Mouse (Mus musculus): ENCODE measurements around the gene Rpusd2. TPM values are rescaled to one million over a fixed set of nuclear protein-coding genes. Genes with fewer than 3 reads are reported as not detected.

The Rpusd2 gene
- 5.7 and 7.0 TPM in 2 replicates for polyA plus RNA-seq (2014; fragmentation: Nextera tagmentation; extraction: Ambion mirVana)

DNA sequence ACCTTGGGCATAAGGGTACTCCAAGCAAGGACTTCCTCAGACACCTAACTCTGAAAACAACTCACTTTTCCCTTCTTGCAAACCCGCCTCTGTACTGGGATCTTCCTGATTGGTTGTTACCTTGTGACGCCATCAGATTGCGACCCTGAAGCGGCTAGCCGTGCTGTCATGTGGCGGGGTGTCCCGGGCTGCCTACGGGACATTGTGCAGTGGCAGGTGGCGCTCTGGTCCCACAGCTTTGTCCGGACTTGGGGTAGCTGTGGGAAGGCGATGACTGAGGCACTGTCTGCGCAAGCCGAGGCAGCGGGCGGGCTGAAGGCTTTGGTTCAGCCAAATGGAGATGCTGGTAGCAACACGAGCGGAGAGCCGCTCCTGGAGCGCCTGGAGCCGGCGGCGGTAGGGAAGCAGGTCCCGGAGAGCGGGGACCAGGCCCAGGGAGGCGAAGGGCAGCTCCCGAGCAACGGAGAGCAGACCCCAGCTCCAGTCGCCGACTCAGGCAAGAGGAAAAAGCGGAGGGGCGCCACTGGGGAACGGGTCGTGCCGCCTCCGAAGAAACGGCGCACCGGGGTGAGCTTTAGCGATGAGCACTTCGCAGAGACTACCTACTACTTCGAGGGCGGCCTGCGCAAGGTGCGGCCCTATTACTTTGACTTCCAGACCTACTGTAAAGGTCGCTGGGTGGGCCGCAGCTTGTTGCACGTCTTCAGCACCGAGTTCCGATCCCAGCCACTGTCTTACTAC is at the start of gene Rpusd2:
Gene Rpusd2, plus strand, starts transcription at position 135 of the 741 bp plus-strand sequence.
- peak within 1 kb of the TSS; percentile 50 for H3K4me2 ChIP-seq (ENCODE audit: low read depth)
- no peaks in the 10 kb centered on the region for H3K9me3 ChIP-seq (ENCODE audit: control insufficient read depth, low read length)
- H3K4me3 ChIP-seq (ENCODE audit: low read depth, low read length) = peak within 1 kb of the TSS; percentile 74
- H3K27ac ChIP-seq (ENCODE audit: low read depth, low read length) = peak within 1 kb of the TSS; percentile 85
- H3K4me1 ChIP-seq (ENCODE audit: control insufficient read depth, insufficient read depth, low read length) = peaks cover 5% of the 10 kb centered on the region; the same call in 1 of the 2 replicates
- H3K9ac ChIP-seq (ENCODE audit: low read length) = peak within 1 kb of the TSS; percentile 85
- DNase-seq (ENCODE audit: low spot score) (peak; percentile 93), ATAC-seq (ENCODE audit: insufficient read depth, low FRiP score, low TSS enrichment) (peak; percentile 96)
- peaks cover 8% of the 10 kb centered on the region for H3K36me3 ChIP-seq (ENCODE audit: control insufficient read depth, insufficient read depth, low read length)
- WGBS = under 1% methylated on average over 49 of the region's 49 CpGs
- no peaks in the 10 kb centered on the region for H3K27me3 ChIP-seq (ENCODE audit: control insufficient read depth, insufficient read depth, low read length)

DNA sequence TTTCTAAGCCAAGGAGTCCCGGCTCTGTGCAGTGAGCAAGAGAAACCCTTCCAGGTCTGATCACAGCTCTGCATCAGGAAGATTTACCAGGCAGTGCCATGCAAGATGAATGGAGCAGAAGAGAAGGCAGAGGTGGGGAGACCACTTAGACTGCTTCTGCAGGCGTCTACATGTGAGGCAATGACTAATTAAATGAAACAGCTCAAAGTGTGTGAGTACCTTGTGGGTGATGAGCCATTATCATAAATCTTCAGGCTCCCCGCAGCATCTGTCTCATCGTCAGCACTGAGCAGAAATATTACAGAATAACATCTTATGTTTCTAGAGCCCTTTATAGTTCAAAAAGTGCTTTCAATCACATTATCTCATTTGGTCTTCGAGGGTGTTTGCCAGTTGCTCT is 39.1 kb upstream of the Rpusd2 start:
- 57% methylated on average over 5 of the region's 5 CpGs for WGBS
- Histone ChIP-seq H3K4me2 (ENCODE audit: low read depth) (no peak overlapping the region), H3K4me3 (ENCODE audit: low read depth, low read length) (no peak overlapping the region), H3K4me1 (ENCODE audit: control insufficient read depth, insufficient read depth, low read length) (0 out of 2 replicates have a peak, but pooled peaks cover 4% of the 10 kb centered on the region), H3K9me3 (ENCODE audit: control insufficient read depth, low read length) (no peaks in the 10 kb centered on the region), H3K27ac (ENCODE audit: low read depth, low read length) (no peak overlapping the region), H3K27me3 (ENCODE audit: control insufficient read depth, insufficient read depth, low read length) (no peaks in the 10 kb centered on the region), H3K9ac (ENCODE audit: low read length) (no peak overlapping the region), H3K36me3 (ENCODE audit: control insufficient read depth, insufficient read depth, low read length) (no peaks in the 10 kb centered on the region)
- ATAC-seq (ENCODE audit: insufficient read depth, low FRiP score, low TSS enrichment) (no peak), DNase-seq (ENCODE audit: low spot score) (no peak)

DNA sequence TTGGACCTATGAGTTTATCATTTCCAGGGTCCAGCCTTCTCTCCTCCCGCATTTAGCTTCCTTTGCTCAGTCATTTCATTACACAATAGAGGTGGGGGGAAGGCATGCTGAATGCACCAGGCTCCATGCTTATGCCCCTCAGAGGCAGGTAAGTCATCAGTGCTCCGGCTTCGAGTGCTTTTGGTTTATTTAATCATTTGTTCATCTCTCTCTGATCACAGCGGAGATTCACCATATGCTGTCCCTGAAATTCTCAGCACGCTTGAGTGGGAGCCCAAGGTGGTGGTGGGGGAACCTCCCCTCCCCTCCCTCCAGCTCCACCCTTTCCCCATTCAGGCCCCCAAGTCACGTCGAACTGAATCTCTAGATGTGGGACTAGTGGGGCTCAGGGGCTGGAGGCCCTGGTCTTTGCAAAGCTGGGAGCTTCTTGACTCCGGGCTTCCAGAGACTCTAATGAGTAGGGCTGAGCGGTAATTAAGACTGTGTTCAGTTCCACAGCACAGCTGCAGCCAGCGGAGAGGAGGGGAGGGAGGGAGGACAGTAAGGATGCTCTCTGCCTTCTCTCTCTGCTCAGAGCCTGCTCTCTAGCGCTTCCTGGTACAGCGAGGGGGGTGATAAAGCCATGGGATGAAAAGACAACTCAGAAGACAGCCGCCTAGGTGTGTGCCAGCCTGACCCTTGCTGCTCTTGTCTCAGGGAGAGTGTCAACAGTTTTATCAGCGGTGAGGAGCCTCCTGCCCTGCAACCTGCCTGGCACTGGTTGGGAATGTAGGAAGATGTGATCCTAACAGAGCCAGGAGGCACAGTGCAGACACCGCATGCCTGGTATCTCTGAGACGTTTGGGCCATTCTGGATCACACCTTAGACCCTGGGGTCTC is 38.4 kb upstream of the Rpusd2 start:
- H3K4me2 ChIP-seq (ENCODE audit: low read depth) = no peak overlapping the region
- 42% methylated on average over 16 of the region's 16 CpGs for WGBS
- DNase-seq (ENCODE audit: low spot score) = no peak

DNA sequence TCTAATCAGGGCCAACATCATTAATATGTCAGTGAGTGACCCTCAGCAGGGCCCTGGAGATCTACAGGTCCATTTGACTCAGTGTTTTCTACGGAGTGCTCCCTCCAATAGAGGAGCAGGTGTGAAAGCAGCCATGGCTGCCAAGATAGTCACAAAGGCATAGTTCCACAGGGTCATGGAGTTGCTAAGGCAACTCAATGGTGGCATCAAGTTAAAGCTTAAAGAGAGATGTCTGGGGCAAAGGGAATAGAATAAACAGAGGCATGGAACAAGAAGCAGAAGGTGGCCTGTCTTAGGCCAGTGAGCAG is 37.8 kb upstream of the Rpusd2 start:
- H3K4me2 ChIP-seq (ENCODE audit: low read depth) = no peak overlapping the region
- DNase-seq (ENCODE audit: low spot score) (no peak), ATAC-seq (ENCODE audit: insufficient read depth, low FRiP score, low TSS enrichment) (no peak)
- H3K36me3 ChIP-seq (ENCODE audit: control insufficient read depth, insufficient read depth, low read length) = no peaks in the 10 kb centered on the region
- 0 out of 2 replicates have a peak, but pooled peaks cover 4% of the 10 kb centered on the region for H3K4me1 ChIP-seq (ENCODE audit: control insufficient read depth, insufficient read depth, low read length)
- no peak overlapping the region for H3K4me3 ChIP-seq (ENCODE audit: low read depth, low read length)
- H3K27ac ChIP-seq (ENCODE audit: low read depth, low read length) = no peak overlapping the region
- WGBS = 41% methylated on average over 1 of the region's 1 CpGs
- no peaks in the 10 kb centered on the region for H3K9me3 ChIP-seq (ENCODE audit: control insufficient read depth, low read length)
- H3K27me3 ChIP-seq (ENCODE audit: control insufficient read depth, insufficient read depth, low read length) = no peaks in the 10 kb centered on the region
- no peak overlapping the region for H3K9ac ChIP-seq (ENCODE audit: low read length)

More for the DNA sequence above, 38.4 kb upstream of the Rpusd2 start:
- ATAC-seq (ENCODE audit: insufficient read depth, low FRiP score, low TSS enrichment) = no peak
- Histone ChIP-seq H3K4me1 (ENCODE audit: control insufficient read depth, insufficient read depth, low read length) (0 out of 2 replicates have a peak, but pooled peaks cover 4% of the 10 kb centered on the region), H3K9me3 (ENCODE audit: control insufficient read depth, low read length) (no peaks in the 10 kb centered on the region), H3K9ac (ENCODE audit: low read length) (no peak overlapping the region), H3K4me3 (ENCODE audit: low read depth, low read length) (no peak overlapping the region), H3K36me3 (ENCODE audit: control insufficient read depth, insufficient read depth, low read length) (no peaks in the 10 kb centered on the region), H3K27me3 (ENCODE audit: control insufficient read depth, insufficient read depth, low read length) (no peaks in the 10 kb centered on the region), H3K27ac (ENCODE audit: low read depth, low read length) (0 out of 2 replicates have a peak overlapping the region, but pooled peaks have one; percentile 34)

DNA sequence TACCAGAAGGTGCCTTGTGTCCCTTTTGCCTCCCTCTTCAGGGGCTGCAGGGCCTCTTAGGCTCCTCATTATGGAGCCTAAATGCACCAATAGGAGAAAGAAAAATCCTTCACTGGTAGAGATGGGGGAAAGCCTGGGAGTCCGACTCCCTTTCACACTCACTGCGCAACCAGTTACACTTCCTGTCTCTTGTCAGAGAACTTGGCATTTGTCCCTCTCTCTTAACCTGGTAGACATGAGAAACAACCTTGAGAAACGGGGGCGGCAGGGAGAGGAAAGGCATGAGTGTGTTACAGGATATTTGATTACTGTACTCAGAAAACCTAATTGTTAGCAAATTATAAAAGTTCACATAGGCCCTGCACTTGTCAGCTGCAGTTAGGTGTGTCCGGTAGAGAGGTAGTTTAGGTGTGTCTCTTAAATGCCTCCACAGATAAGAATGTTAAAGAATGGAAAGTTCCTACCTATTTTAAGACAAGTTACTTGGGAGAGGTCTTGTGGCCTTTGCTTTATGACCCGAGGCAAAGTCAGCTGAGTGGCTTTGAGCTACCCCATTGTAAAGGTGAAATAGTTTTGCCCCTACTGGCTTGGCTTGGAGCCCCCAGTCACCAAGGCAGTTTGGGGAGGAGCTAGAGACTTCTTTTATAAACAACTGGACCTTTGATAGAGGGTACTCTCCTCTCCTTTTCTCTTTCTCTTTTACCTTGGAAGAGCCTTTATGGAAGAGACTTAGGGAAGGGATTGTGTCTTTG is 36.3 kb upstream of the Rpusd2 start:
- no peak overlapping the region for H3K4me2 ChIP-seq (ENCODE audit: low read depth)
- WGBS = 72% methylated on average over 6 of the region's 6 CpGs
- H3K36me3 ChIP-seq (ENCODE audit: control insufficient read depth, insufficient read depth, low read length) = no peaks in the 10 kb centered on the region

DNA sequence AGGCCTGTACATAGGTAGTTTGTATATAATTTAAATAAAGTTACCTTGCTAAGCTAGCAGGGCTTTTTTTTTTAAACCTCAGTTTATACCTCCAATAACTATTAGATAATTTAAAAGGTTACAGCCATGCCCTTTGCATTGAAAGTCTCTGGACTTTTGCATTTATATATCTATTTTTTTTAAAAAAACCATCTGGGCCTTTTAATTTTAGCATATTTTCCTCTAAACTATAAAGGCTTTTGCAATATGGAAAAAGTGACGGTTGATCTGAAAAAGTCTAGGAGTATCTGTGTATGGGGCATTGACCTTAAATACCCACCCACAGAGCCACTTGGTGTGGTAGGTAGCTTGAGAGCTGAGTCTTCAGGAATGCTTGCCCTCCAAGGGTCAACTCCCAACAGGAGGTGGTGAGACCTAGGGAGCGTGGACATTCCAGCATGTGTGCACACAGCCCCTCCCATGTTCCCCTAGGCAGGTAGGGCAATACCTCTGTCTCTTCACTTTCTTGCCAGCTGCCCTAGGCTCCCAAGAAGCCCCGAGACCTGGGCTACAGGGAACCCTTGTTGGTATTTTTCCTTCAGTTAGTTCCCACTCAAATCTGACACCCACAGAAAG is 35.5 kb upstream of the Rpusd2 start:
- Histone ChIP-seq H3K27me3 (ENCODE audit: control insufficient read depth, insufficient read depth, low read length) (no peaks in the 10 kb centered on the region), H3K4me3 (ENCODE audit: low read depth, low read length) (no peak overlapping the region), H3K4me1 (ENCODE audit: control insufficient read depth, insufficient read depth, low read length) (0 out of 2 replicates have a peak, but pooled peaks cover 4% of the 10 kb centered on the region), H3K9me3 (ENCODE audit: control insufficient read depth, low read length) (no peaks in the 10 kb centered on the region), H3K4me2 (ENCODE audit: low read depth) (no peak overlapping the region), H3K27ac (ENCODE audit: low read depth, low read length) (no peak overlapping the region), H3K9ac (ENCODE audit: low read length) (no peak overlapping the region), H3K36me3 (ENCODE audit: control insufficient read depth, insufficient read depth, low read length) (no peaks in the 10 kb centered on the region)
- DNase-seq (ENCODE audit: low spot score) (no peak), ATAC-seq (ENCODE audit: insufficient read depth, low FRiP score, low TSS enrichment) (no peak)
- WGBS = 45% methylated on average over 3 of the region's 3 CpGs

More for the DNA sequence above, 36.3 kb upstream of the Rpusd2 start:
- Histone ChIP-seq H3K27ac (ENCODE audit: low read depth, low read length) (no peak overlapping the region), H3K4me3 (ENCODE audit: low read depth, low read length) (no peak overlapping the region), H3K27me3 (ENCODE audit: control insufficient read depth, insufficient read depth, low read length) (no peaks in the 10 kb centered on the region), H3K4me1 (ENCODE audit: control insufficient read depth, insufficient read depth, low read length) (0 out of 2 replicates have a peak, but pooled peaks cover 4% of the 10 kb centered on the region), H3K9ac (ENCODE audit: low read length) (no peak overlapping the region), H3K9me3 (ENCODE audit: control insufficient read depth, low read length) (no peaks in the 10 kb centered on the region)
- DNase-seq (ENCODE audit: low spot score) (no peak), ATAC-seq (ENCODE audit: insufficient read depth, low FRiP score, low TSS enrichment) (no peak)

DNA sequence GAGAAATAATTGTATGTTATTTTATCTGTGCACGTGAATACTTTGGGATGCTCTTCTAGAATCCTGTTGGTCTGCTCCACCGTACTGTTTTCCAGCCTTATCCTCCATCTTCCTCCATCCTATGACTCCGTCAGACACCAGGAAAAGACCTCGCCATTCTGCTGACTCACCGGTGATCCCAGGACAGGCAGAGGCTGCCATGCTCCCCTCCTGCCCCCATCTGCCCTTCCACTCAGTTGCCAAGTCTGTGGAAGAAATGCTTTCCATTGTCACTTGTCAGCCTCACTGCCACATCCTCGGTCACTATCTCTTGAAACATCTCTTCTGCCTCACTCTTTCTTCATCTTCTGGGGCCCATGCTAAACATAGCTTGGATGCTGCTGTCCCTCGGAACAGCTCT is 27.7 kb upstream of the Rpusd2 start:
- DNase-seq (ENCODE audit: low spot score) (no peak), ATAC-seq (ENCODE audit: insufficient read depth, low FRiP score, low TSS enrichment) (no peak)
- Histone ChIP-seq H3K27ac (ENCODE audit: low read depth, low read length) (no peak overlapping the region), H3K9ac (ENCODE audit: low read length) (no peak overlapping the region), H3K27me3 (ENCODE audit: control insufficient read depth, insufficient read depth, low read length) (no peaks in the 10 kb centered on the region), H3K4me1 (ENCODE audit: control insufficient read depth, insufficient read depth, low read length) (no peaks in the 10 kb centered on the region), H3K4me3 (ENCODE audit: low read depth, low read length) (no peak overlapping the region), H3K36me3 (ENCODE audit: control insufficient read depth, insufficient read depth, low read length) (no peaks in the 10 kb centered on the region), H3K9me3 (ENCODE audit: control insufficient read depth, low read length) (no peaks in the 10 kb centered on the region), H3K4me2 (ENCODE audit: low read depth) (no peak overlapping the region)
- WGBS = 88% methylated on average over 7 of the region's 7 CpGs

DNA sequence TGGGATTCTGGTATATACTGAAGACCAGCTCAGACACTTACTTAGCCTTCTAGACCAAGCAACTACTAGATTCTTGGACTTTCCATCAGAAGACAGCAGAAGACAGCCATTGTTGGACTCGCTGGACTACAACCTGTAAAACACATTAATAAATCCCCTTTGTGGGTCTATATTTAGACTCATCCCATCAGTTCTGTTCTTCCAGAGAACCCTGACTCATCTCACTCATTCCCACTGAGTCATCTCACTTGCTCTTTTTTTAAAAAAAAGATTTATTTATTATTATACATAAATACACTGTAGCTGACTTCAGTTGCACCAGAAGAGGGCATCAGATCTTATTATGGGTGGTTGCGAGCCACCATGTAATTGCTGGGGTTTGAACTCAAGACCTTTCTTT is 25.2 kb upstream of the Rpusd2 start:
- no peak overlapping the region for H3K27ac ChIP-seq (ENCODE audit: low read depth, low read length)
- H3K4me3 ChIP-seq (ENCODE audit: low read depth, low read length) = no peak overlapping the region
- no peak overlapping the region for H3K4me2 ChIP-seq (ENCODE audit: low read depth)
- ATAC-seq (ENCODE audit: insufficient read depth, low FRiP score, low TSS enrichment) (no peak), DNase-seq (ENCODE audit: low spot score) (no peak)
- H3K36me3 ChIP-seq (ENCODE audit: control insufficient read depth, insufficient read depth, low read length) = no peaks in the 10 kb centered on the region
- 89% methylated on average over 2 of the region's 2 CpGs for WGBS
- no peaks in the 10 kb centered on the region for H3K9me3 ChIP-seq (ENCODE audit: control insufficient read depth, low read length)
- H3K9ac ChIP-seq (ENCODE audit: low read length) = no peak overlapping the region
- no peaks in the 10 kb centered on the region for H3K4me1 ChIP-seq (ENCODE audit: control insufficient read depth, insufficient read depth, low read length)
- no peaks in the 10 kb centered on the region for H3K27me3 ChIP-seq (ENCODE audit: control insufficient read depth, insufficient read depth, low read length)
